ENCODE assay signal across 8 mouse cellular contexts in the genomic region with DNA sequence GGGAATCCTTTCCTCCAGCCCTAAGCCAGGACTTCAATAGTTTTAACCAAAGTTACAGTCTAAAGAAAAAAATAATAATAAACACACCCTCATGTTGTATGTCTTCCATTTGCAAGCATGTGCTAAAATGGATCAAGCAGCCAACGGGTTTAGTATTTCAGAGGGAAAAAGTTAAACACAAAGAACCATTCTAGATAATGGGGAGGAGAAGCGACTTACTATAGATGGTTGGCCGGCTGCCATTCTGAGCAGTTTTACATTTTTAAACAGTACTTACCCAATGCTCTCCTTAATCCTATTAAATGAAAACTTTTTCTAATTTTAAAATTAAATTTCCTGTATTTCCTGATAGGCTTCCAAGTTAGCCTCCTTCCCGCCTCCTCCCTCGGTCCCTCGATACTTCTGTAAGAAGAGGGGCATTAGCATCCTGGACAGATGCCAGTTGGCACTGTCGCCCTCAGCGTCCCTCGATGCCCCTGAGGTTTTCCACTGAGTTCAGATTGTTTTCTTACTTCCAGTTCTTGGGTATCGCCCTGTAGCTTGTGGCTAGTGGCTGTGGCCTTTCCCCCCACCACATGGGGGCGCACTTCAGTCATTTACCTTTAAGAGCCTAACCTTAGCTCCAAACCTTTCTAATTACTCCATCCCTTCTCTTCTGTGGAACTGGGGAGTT.
DNase-seq lines count a peak whose midpoint lies in the region; ATAC-seq and TF ChIP-seq lines count a peak whose summit lies in the region.

No protein-coding gene starts in this region.

- no peak; the same call in 1 of the 2 replicates for ATAC-seq in cerebellum, adult (ENCODE audit: insufficient number of reproducible peaks, low FRiP score, low TSS enrichment)
- peak; percentile 53; the same call in 1 of the 2 replicates for ATAC-seq in limb, embryonic 14.5 days (ENCODE audit: low FRiP score, low read depth)

- H3K36me3 ChIP-seq in limb, embryonic 14.5 days (ENCODE audit: control insufficient read depth, insufficient read depth, low read length): no peaks in the 10 kb centered on the region

- no peaks in the 10 kb centered on the region for H3K27me3 ChIP-seq in limb, embryonic 14.5 days (ENCODE audit: control insufficient read depth, insufficient read depth, low read length)

- no peak for TF ChIP-seq POLR2A in limb, embryonic 14.5 days (IDR thresholded peaks at IDR 0.05; ENCODE audit: borderline replicate concordance, extremely low read depth, insufficient read depth, insufficient read length)

- WGBS in limb, embryonic 14.5 days: 50% methylated on average over 11 of the region's 11 CpGs

- DNase-seq in cerebellum, adult 11 months: peak; percentile 16
- peak; percentile 26 to 60 for DNase-seq in right cerebral cortex, postnatal 10 days (ENCODE audit: low spot score in 2 of 2)
- no peak for DNase-seq in right cerebral cortex, postnatal 36 days (ENCODE audit: low spot score in 2 of 2)
- peak; percentile 71 to 78 for DNase-seq in cerebellum, postnatal 10 days
- peak; percentile 8 for DNase-seq in heart, postnatal 25 days (ENCODE audit: low spot score)
- DNase-seq in limb, embryonic 14.5 days (ENCODE audit: low spot score): peak; percentile 72
- peak; percentile 45 for DNase-seq in skeletal muscle tissue, adult 2 months (ENCODE audit: low read depth, low spot score)

- H3K4me2 ChIP-seq in limb, embryonic 14.5 days (replicated peaks; ENCODE audit: low read depth, low read length, severe bottlenecking): no peak overlapping the region

- no peaks in the 10 kb centered on the region for H3K9me3 ChIP-seq in limb, embryonic 14.5 days (ENCODE audit: control insufficient read depth, low read length)

- no peaks in the 10 kb centered on the region for H3K4me1 ChIP-seq in limb, embryonic 14.5 days (ENCODE audit: control insufficient read depth, insufficient read depth, low read length)

- H3K27ac ChIP-seq in limb, embryonic 14.5 days (replicated peaks; ENCODE audit: low read depth, low read length): 0 out of 2 replicates have a peak overlapping the region, but pooled peaks have one; percentile 21

- H3K4me3 ChIP-seq in limb, embryonic 14.5 days (replicated peaks; ENCODE audit: low read length): no peak overlapping the region

- intact Hi-C loops in heart, postnatal 25 days (cut with DNase I): loop anchor here (1.0 to 10.0 kb wide), 4 partner anchors 101 to 468 kb away; no protein-coding TSS in a partner anchor

- H3K9ac ChIP-seq in limb, embryonic 14.5 days (ENCODE audit: low read depth, low read length, severe bottlenecking): no peak overlapping the region

Comparison
In these comparisons a context has a peak if more than half of its experiments do, and no peak if none do; other contexts are left out.
1. DNase-seq: peak in cerebellum, adult 11 months (single experiment), right cerebral cortex, postnatal 10 days (2 of 2), cerebellum, postnatal 10 days (2 of 2), heart, postnatal 25 days (single experiment), limb, embryonic 14.5 days (single experiment) and skeletal muscle tissue, adult 2 months (single experiment); none in right cerebral cortex, postnatal 36 days (0 of 2).